Mouse (Mus musculus): ENCODE data around the gene Fkbp15. TPM values are rescaled to one million over a fixed set of nuclear protein-coding genes. Genes with fewer than 3 reads are reported as not detected.

The Fkbp15 gene
- 18.5 and 21.3 TPM in 2 replicates for polyA plus RNA-seq (2015; fragmentation: Nextera tagmentation; extraction: Ambion mirVana)

GRCm38 (mm10) chr4:62360088-62360804 is at the start of gene Fkbp15, which contains the start of gene Slc31a1:
Fkbp15 (minus strand) TSS chr4:62360548.
Slc31a1 (plus strand) TSS chr4:62360727.

GRCm38 (mm10) chr4:62408601-62409282 is 48.4 kb upstream of the Fkbp15 start, which contains the start of the genes Cdc26 and Prpf4:
Cdc26 (minus strand) TSS chr4:62408642.
Prpf4 (plus strand) TSS chr4:62408797.

GRCm38 (mm10) chr4:62262276-62262675 is 98.1 kb downstream of the Fkbp15 start, which contains the start of gene Slc31a2:
Slc31a2 (plus strand) TSS chr4:62262562.

Other genes with a start within 250 kb of the Fkbp15 start
- gene Mup21, start 209.7 kb downstream of the Fkbp15 start, polyA plus RNA-seq (2015; fragmentation: Nextera tagmentation; extraction: Ambion mirVana) = not detected in 2 replicates
- gene Zfp37, start 129.5 kb downstream of the Fkbp15 start, polyA plus RNA-seq (2015; fragmentation: Nextera tagmentation; extraction: Ambion mirVana) = 1.2 and 2.0 TPM in 2 replicates
- 15.7 and 21.4 TPM in 2 replicates for gene Slc31a2, start 98.0 kb downstream of the Fkbp15 start, polyA plus RNA-seq (2015; fragmentation: Nextera tagmentation; extraction: Ambion mirVana)
- gene Slc31a1, start 179 bp upstream of the Fkbp15 start, polyA plus RNA-seq (2015; fragmentation: Nextera tagmentation; extraction: Ambion mirVana) = 21.1 and 22.6 TPM in 2 replicates
- 89.9 and 92.8 TPM in 2 replicates for gene Cdc26, start 48.1 kb upstream of the Fkbp15 start, polyA plus RNA-seq (2015; fragmentation: Nextera tagmentation; extraction: Ambion mirVana)
- gene Prpf4, start 48.2 kb upstream of the Fkbp15 start, polyA plus RNA-seq (2015; fragmentation: Nextera tagmentation; extraction: Ambion mirVana) = 12.7 and 13.3 TPM in 2 replicates
- gene Rnf183, start 74.7 kb upstream of the Fkbp15 start, polyA plus RNA-seq (2015; fragmentation: Nextera tagmentation; extraction: Ambion mirVana) = not detected in 2 replicates
- 2.2 and 2.6 TPM in 2 replicates for gene Wdr31, start 110.3 kb upstream of the Fkbp15 start, polyA plus RNA-seq (2015; fragmentation: Nextera tagmentation; extraction: Ambion mirVana)
- gene Bspry, start 119.5 kb upstream of the Fkbp15 start, polyA plus RNA-seq (2015; fragmentation: Nextera tagmentation; extraction: Ambion mirVana) = 0.19 and 0.86 TPM in 2 replicates
- 2.4 and 4.0 TPM in 2 replicates for gene Hdhd3, start 142.9 kb upstream of the Fkbp15 start, polyA plus RNA-seq (2015; fragmentation: Nextera tagmentation; extraction: Ambion mirVana)
- 533 and 652 TPM in 2 replicates for gene Alad, start 159.4 kb upstream of the Fkbp15 start, polyA plus RNA-seq (2015; fragmentation: Nextera tagmentation; extraction: Ambion mirVana)
- gene Pole3, start 164.5 kb upstream of the Fkbp15 start, polyA plus RNA-seq (2015; fragmentation: Nextera tagmentation; extraction: Ambion mirVana) = 71.2 and 84.8 TPM in 2 replicates
- gene 4933430I17Rik, start 164.8 kb upstream of the Fkbp15 start, polyA plus RNA-seq (2015; fragmentation: Nextera tagmentation; extraction: Ambion mirVana) = 0.08 and 0.18 TPM in 2 replicates
- gene Rgs3, start 199.3 kb upstream of the Fkbp15 start, polyA plus RNA-seq (2015; fragmentation: Nextera tagmentation; extraction: Ambion mirVana) = 17.6 and 23.6 TPM in 2 replicates